Mouse (Mus musculus) C2C12 (cell line): ENCODE data around the gene Hikeshi. TPM values are rescaled to one million over a fixed set of nuclear protein-coding genes. Genes with fewer than 3 reads are reported as not detected.

ENCODE experiments used
- H3K27me3 ChIP-seq: one replicate; pipeline ENCODE4 v1.6.1; 2011; ENCODE audit not compliant: control insufficient read depth, insufficient read depth, insufficient read length
- H3K36me3 ChIP-seq: one replicate; pipeline ENCODE4 v1.6.1; 2011; ENCODE audit not compliant: control insufficient read depth, insufficient read depth
- H3K4me3 ChIP-seq: one replicate; pipeline ENCODE4 v1.5.1; 2011; ENCODE audit warnings: mild to moderate bottlenecking, control low read depth; ENCODE audit not compliant: poor library complexity, insufficient read depth, severe bottlenecking
- H3K79me2 ChIP-seq: one replicate; pipeline ENCODE4 v1.6.1; 2011; ENCODE audit not compliant: control insufficient read depth, insufficient read depth
- H3K79me3 ChIP-seq: one replicate; pipeline ENCODE4 v1.6.1; 2011; ENCODE audit warnings: low read depth, control low read depth
- H3ac ChIP-seq: one replicate; pipeline ENCODE3; 2011; ENCODE audit warnings: low read depth; ENCODE audit not compliant: control insufficient read depth, insufficient read length
- CEBPB ChIP-seq: IDR thresholded peaks from one replicate; pipeline ENCODE4 v1.6.1; 2011; ENCODE audit warnings: low read depth, mild to moderate bottlenecking, control low read depth, moderate library complexity
- CTCF ChIP-seq: IDR thresholded peaks from one replicate; pipeline ENCODE4 v1.5.1; 2011; ENCODE audit not compliant: control insufficient read depth, insufficient read depth, insufficient read length
- FOSL1 ChIP-seq: IDR thresholded peaks from one replicate; pipeline ENCODE4 v1.8.0; 2011; ENCODE audit warnings: mild to moderate bottlenecking, low read length; ENCODE audit not compliant: poor library complexity, insufficient read depth, severe bottlenecking
- MAX ChIP-seq: IDR thresholded peaks from one replicate; pipeline ENCODE4 v1.6.1; 2011; ENCODE audit warnings: mild to moderate bottlenecking, control low read depth
- MYOD1 ChIP-seq: IDR thresholded peaks from one replicate; pipeline ENCODE4 v1.6.1; 2011; ENCODE audit warnings: low read depth; ENCODE audit not compliant: control insufficient read depth, insufficient read length
- MYOG ChIP-seq: IDR thresholded peaks from one replicate; pipeline ENCODE4 v1.6.1; 2011; ENCODE audit not compliant: control insufficient read depth, insufficient read length; ENCODE audit errors: extremely low read depth
- USF1 ChIP-seq: IDR thresholded peaks from one replicate; pipeline ENCODE4 v1.6.1; 2011; ENCODE audit warnings: low read depth, mild to moderate bottlenecking, control low read depth, moderate library complexity
- polyA plus RNA-seq: library from polyadenylated mRNA; unstranded; fragments of >200 nt; fragmentation: generic; extraction: Trizol; gene quantifications from one replicate; pipeline ENCODE4 v1.2.1, GENCODE M21; 2012; ENCODE audit warnings: missing spikeins

Gene Hikeshi
- polyA plus RNA-seq, 1 experiment = 51.0 TPM

GRCm38 (mm10) chr7:89980133-89980484 lies 39.1 kb upstream of the Hikeshi start:
- H3K79me3 ChIP-seq = peaks cover 48% of the 10 kb centered on the region
- peaks cover 53% of the 10 kb centered on the region for H3K79me2 ChIP-seq
- H3K4me3 ChIP-seq = peak overlapping the region; percentile 64
- peak overlapping the region; percentile 79 for H3ac ChIP-seq
- H3K27me3 ChIP-seq = no peaks in the 10 kb centered on the region
- peaks cover 25% of the 10 kb centered on the region for H3K36me3 ChIP-seq
- no peak for TF ChIP-seq MAX
- no peak for TF ChIP-seq MYOD1
- TF ChIP-seq CTCF = no peak
- TF ChIP-seq MYOG = no peak
- no peak for TF ChIP-seq CEBPB
- no peak for TF ChIP-seq USF1
- no peak for TF ChIP-seq FOSL1

GRCm38 (mm10) chr7:89979432-89980130 lies 38.6 kb upstream of the Hikeshi start:
- Histone ChIP-seq H3K36me3 (peaks cover 27% of the 10 kb centered on the region), H3K4me3 (peak overlapping the region; percentile 64), H3K79me3 (peaks cover 50% of the 10 kb centered on the region), H3K27me3 (no peaks in the 10 kb centered on the region), H3ac (peak overlapping the region; percentile 79), H3K79me2 (peaks cover 58% of the 10 kb centered on the region)
- TF ChIP-seq FOSL1 = no peak
- no peak for TF ChIP-seq CEBPB
- no peak for TF ChIP-seq USF1
- TF ChIP-seq MYOD1 = no peak
- no peak for TF ChIP-seq MYOG
- TF ChIP-seq MAX = no peak
- TF ChIP-seq CTCF = no peak

GRCm38 (mm10) chr7:89976796-89977195 lies 35.8 kb upstream of the Hikeshi start:
- H3K4me3 ChIP-seq = no peak overlapping the region
- TF ChIP-seq USF1 (no peak), MYOG (no peak), MYOD1 (no peak), MAX (no peak), CTCF (no peak), FOSL1 (no peak), CEBPB (no peak)
- H3K27me3 ChIP-seq = no peaks in the 10 kb centered on the region
- peaks cover 85% of the 10 kb centered on the region for H3K79me2 ChIP-seq
- peaks cover 47% of the 10 kb centered on the region for H3K36me3 ChIP-seq
- H3ac ChIP-seq = no peak overlapping the region
- H3K79me3 ChIP-seq = peaks cover 64% of the 10 kb centered on the region

GRCm38 (mm10) chr7:89975571-89975970 lies 34.6 kb upstream of the Hikeshi start:
- TF ChIP-seq MYOD1 = no peak
- TF ChIP-seq MAX = no peak
- TF ChIP-seq CTCF = no peak
- H3ac ChIP-seq = no peak overlapping the region
- peaks cover 56% of the 10 kb centered on the region for H3K36me3 ChIP-seq
- no peaks in the 10 kb centered on the region for H3K27me3 ChIP-seq
- H3K4me3 ChIP-seq = no peak overlapping the region
- H3K79me2 ChIP-seq = peaks cover 94% of the 10 kb centered on the region
- H3K79me3 ChIP-seq = peaks cover 64% of the 10 kb centered on the region

GRCm38 (mm10) chr7:89967235-89967634 lies 26.2 kb upstream of the Hikeshi start:
- TF ChIP-seq MYOD1 (no peak), USF1 (no peak), MAX (no peak), CTCF (no peak), MYOG (no peak), CEBPB (no peak), FOSL1 (no peak)
- no peaks in the 10 kb centered on the region for H3K27me3 ChIP-seq
- peaks cover 3% of the 10 kb centered on the region for H3K79me3 ChIP-seq
- no peak overlapping the region for H3ac ChIP-seq
- no peak overlapping the region for H3K4me3 ChIP-seq
- H3K36me3 ChIP-seq = peaks cover 62% of the 10 kb centered on the region
- H3K79me2 ChIP-seq = peaks cover 22% of the 10 kb centered on the region

- peaks cover 58% of the 10 kb centered on the region for H3K36me3 ChIP-seq
- peaks cover 19% of the 10 kb centered on the region for H3K79me2 ChIP-seq
- H3K27me3 ChIP-seq = no peaks in the 10 kb centered on the region
- TF ChIP-seq MYOG (no peak), CEBPB (no peak), CTCF (no peak), MAX (no peak), USF1 (no peak), FOSL1 (no peak), MYOD1 (no peak)
- no peak overlapping the region for H3K4me3 ChIP-seq
- H3K79me3 ChIP-seq = peaks cover 3% of the 10 kb centered on the region
- no peak overlapping the region for H3ac ChIP-seq
Measured at GRCm38 (mm10) chr7:89966771-89967170, 25.8 kb upstream of the Hikeshi start.
